Mouse (Mus musculus) mouse trophoblast stem cell (cell line): ENCODE data around the gene Mtif3.

Experiments
- in situ Hi-C, 2 experiments: fragments of 300-500 bp; cut with MseI, MboI; formaldehyde crosslinking; loops; 2 replicates in 1 of 2; 3 replicates in 1 of 2; pipeline ENCODE4 v1.15.1; 2025

Gene Mtif3

DNA sequence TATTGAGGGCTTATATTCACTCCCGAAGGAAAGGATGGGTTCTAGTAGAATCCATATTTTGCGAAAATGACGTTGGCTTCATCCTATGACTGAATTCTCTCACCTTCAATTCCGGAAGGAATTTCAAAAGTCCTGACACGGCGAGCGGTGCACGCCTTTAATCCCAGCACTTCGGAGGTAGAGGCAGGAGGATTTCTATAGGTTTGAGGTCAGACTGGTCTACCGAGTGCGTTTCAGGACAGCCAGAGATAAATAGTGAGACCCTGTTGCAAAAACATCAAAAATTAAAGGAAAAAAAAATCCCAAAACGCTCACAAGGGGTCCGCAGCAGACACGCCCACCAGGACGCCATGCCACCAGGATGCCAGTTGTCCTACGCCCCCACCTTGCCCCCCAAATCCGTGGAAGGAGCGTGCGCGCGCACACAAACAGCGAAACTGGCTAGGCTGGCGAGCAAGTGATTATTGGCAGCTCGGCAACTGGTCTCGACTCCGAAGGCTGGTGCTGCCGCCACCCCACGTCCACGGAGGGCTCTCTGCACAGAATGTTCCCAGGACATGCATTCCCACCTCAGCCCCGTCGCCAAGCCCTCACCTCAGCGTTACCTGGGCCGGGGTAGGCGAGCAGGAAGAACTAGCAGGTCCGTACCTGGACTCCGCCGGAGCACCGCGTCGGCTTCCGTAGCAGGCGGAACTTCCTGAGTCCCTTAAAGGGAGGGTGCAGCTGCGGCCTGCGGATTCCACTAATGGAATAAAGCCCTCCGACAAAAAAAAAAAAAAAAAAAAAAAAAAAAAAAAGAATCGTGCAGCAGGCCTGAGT is at the start of gene Mtif3:
Mtif3 (minus strand) TSS at position 683 of the 819 bp plus-strand sequence.
- in situ Hi-C loops, result no loop called here

DNA sequence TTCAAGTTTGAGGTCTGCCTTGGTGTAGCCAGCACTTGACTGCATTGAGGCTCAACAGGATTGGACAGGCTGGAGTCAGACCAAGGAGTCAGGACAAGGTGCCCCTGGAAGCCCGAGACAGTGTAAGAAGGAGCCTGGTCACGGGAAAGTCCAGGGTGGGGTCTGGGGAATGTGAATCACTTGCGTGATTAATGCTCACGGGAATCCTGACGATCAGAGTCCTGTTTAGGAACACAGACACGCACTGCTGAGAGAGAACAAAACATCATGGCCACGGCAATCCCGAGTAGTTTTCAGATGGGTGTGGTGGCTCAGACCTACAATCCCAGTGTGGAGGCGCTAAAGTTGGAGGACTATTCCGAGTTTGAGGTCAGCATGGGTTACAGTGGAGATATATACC is 47.7 kb upstream of the Mtif3 start:
- in situ Hi-C loops, result no loop called here

DNA sequence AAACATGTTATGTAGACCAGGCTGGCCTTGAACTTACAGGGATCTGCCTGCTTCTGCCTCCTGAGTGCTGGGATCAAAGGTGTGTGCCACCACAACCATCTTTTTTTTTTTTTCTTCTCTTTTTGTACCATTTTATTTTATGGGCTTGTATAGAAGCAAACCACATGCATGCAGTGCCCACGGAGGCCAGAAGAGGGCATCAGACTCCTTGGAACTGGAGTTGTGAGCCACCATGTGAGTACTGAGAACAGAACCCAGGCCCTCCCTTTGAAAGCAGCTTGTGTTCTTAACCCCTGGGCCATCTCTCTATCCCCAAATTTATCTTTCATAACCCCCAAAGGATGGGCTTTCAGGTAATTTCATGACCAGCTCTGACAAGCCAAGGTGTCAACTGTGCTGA is 39.7 kb upstream of the Mtif3 start:
- in situ Hi-C loops, result no loop called here

DNA sequence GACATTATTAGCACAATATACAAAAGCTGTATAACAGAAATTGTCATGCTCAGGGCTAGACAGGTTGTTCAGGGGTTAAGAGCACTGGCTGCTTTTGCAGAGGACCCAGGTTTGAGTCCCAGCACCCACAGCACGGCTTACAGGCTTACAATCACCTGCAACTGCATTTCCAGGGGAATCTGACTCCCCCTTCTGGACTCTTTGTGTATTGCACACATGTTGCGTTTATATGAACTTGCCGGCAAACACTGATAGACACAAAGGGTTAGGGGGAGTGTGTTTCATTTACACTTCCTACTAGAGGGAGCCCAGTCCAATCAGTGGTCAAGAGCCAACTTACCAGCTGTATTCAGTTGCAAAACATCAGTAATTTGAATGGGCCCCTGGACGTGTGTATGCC is 37.7 kb upstream of the Mtif3 start:
- in situ Hi-C loops, result no loop called here

DNA sequence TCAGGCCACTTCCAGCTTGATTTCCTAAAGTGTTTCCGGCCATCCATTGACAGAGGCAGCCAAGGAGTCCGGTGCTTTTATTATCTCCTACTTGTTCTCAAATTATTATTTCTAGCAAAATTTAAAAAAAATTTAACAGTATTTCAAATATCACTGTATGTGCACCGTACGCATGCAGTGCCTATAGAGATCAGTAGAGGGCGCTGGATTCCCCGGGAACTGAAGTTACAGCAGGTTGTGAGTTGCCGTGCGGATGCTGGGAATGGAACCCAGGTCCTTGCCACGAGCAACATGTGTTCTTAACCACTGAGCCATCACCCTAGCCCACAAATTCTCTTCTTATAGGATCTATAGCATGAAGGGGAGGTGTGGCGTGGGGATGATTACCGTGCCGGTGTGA is 35.2 kb upstream of the Mtif3 start:
- in situ Hi-C loops, result no loop called here

DNA sequence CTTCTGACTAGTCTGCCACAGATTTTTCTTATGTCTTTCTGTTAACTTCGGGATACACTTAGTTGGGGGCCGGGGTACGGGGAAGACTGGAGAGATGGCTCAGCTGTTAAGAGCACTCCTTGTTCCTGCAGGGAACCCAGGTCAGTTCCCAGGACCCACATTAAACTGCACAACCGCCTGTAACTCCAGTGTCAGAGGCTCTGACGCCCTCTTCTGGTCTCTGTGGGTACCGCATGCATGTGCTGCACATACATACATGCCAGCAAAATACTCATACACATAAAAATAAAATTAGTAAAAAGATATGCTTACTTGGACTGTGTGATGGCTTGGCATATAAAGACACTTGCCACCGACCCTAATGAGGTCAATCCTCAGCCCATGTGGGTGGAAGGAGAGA is 33.2 kb upstream of the Mtif3 start:
- in situ Hi-C loops, result no loop called here

DNA sequence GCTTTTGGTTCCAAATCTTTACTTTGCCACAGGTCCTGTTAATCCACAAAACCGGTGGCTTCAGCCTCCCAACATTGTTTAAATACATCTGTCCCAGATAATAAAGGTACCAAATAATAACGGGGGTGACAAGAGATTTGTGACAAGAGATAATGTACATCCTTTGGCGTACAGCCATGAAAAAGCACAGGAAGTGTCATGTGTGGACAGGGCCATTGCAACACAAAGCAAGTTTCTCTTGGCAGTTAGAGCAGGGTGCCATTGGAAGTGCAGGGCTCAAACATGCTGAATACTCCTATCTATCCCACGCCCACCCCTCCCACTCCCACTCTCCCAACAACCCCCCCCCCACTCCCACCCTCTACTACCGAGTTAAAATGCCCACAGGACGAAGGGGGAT is 31.4 kb upstream of the Mtif3 start:
- in situ Hi-C loops, result no loop called here

DNA sequence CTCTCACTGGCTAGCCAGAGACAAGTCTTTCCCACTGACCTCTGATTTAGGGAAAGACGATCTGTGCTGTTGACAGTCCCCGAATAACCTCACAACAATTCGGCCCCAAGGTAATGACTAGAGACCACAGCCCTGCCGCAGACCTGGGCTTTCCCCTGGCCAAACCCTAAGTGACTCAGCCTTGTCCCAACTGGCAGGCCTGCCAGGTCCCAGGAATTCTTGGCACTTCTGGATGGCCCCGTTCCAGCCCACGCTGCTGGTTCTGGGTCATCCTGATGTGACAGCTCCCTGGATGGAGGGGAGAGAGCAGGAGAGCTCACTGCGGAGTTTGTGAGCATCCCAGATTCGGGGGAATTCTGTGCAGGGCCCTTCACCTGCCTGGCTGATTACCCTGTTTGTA is 29.9 kb upstream of the Mtif3 start:
- in situ Hi-C loops, result no loop called here

DNA sequence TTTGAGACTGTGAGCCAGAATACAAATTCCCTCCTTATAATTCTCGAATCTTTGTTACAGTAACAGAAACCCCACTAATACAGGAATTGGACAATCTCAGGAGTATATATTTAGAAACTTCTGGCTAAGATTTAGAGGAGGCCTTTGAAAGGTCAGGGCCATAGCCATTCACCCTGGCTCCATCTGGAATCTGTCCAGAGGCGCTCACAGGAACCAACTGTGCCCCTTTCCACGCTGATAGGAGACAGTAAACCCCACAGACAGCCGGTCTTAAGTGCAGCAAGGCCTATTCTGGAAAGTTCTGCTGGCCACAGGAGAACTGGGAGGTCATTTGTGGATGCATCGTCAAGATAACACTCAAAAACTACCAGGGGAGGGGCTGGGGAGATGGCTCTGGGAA is 25.5 kb upstream of the Mtif3 start:
- in situ Hi-C loops, result no loop called here

DNA sequence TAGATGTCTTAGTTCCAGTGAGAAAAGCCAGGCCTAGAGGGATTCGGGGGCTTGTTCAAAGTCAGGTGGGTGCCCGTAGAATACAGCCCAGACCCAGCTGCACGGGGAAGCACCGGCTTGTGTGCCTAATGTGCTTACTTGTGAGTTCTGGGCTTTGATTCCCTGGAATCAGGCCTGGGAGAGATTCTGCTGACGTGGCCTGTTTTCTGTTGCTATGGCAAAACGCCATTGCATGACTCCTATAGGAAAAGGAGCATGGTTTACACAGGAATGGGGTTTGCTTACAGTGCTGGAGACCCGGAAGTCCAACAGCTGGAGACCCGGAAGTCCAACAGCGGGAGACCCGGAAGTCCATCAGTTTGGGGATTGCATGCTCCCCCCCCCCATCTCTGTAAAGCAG is 24.0 kb upstream of the Mtif3 start:
- in situ Hi-C loops, result no loop called here

DNA sequence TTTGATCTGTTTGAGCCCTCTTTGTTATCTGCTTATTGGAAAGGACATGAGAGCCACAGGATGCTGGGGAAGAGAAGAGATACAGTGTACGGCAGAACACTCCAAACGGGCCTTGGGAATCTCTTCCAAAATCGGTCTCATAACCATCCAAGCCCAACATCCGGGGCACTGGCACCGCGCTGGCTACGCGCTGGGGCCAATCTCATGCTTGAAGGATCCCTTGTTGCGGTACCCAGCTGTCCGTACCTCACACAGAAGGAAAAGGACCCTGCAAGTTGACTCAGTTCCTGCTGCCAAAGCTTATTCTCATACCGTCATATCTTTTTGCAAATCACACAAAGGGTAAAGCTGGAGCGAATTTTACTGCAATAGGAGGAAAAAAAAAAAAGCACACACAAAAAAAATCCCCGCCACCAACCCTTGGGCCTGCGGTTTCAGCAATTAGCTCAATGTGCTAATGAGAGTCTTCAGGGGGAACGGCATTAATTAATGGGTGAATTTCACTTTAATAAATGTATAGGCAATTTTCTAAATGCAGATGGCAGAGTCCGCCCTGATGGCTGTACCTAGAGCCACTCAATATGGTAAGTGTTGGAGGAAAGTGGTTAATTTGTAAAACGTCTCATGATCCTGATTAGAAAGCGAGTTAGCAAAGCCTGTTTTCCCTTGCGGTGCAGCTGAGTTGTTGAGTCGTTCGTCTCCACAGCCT is 22.3 kb upstream of the Mtif3 start:
- in situ Hi-C loops, result no loop called here

DNA sequence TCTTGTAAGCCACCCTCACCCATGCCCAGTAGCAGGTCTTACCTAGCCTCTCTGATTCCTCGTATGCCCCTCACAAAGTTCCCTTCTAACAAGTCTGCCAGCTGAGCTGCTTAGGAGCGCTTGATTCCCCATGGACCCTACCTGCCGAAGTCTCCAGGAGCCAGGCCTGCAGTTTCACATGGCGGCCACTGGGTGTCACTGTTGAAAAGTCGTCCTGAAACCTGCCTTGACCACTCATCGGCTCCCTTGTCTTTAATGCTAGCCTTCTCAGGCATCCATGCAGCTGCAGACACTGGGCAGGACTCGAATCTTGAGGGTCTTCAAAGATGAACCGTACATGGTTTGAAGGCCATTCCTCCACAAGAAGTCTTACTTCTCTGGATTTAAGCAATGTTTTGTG is 19.6 kb upstream of the Mtif3 start:
- in situ Hi-C loops, result no loop called here

DNA sequence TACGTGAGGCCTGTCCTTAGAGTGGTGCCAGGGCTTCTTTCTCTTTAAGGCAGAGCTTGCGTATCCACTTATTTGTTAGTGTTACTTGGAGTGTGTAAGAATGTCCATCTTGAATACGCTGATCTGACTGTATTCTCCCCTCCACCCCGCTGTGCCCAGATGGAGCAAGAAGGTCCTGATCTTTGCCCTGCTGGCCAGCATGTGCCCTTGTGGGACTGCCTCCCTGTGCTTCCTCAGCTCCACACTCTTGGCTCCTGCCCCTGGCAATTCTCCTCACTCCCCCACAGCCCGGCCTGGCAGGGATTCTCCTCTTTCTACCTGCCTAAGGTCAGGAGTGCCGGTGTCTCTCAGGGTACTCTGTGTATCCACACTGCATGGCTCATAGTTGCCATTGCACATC is 17.8 kb upstream of the Mtif3 start:
- in situ Hi-C loops, result no loop called here

DNA sequence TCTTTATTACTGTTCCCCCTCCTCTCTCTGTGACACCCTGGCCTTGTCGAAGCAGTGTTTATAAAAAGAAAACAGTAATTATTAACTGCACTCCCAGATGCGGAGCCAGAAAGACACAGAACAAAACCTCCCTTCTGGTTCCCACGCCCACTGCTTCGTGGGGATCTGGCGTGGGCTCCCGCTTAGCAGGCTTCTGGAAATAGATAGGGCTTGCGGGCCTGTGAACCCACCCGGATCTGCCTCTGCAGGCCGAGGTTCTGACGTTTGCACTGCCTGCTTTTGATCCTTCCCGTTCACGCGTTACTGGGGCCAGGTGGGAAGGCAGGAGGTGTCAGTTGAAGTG is 11.2 kb upstream of the Mtif3 start:
- in situ Hi-C loops, result no loop called here

DNA sequence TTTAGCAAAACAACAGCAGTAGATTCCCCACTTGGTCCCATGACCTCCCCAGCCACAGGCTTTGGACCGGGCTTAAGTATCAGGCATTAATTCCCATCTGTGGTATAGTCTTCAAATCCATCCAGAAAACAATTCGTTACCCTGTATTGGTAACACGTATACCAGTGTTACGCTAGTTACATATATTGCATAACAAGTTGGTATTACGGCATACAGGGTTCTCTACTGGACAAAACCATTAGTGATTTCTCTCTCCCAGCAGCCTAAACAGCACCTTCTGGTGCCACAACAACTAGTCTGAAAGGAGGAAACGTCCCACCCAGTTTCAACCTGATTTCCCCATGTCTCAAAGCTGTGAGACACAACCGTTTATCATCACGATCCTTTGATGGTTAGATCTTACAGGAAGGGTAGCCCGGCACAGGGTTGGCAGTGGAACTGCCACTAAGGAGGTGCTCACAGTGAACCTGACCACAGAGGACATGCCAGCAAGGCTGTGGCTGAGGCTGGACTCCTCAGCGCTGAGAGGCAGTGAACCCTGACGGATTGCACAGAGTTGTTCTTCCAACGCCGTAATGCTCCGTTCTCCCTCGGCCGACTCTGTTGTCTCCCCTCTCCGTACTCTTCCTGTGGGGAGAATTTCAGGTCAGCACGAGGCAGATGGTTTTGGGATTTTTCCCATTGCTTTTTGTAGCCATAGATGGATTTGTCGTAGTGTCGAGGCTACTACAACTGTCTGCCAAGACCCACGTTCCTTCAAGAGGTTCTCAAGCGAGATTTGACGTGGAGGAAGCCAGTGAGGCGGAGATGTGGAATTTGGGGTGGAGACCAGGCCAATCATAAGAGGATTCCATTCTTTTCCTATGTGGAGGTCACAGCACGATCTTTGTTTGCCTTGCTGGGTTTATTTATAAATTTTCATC is 10.5 kb upstream of the Mtif3 start:
- in situ Hi-C loops, result no loop called here

DNA sequence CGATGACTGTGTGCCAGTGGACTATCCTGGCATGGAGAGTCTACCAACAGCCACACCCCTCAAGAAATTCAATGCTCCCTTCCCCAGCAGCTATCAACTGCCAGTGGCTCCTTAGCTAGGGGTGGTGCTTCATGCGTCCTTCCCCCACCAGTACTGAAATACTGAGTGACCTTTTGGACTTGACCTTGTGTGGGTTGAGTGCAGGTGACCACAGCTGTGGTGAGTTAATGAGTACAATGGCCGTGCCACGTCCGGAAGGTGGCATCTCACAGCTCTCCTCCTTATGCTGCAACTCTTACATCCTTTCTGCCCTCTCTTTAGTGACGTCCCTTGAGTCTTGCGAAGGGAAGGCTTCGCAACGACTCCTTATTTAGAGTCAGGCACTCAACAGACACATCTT is 9.8 kb upstream of the Mtif3 start:
- in situ Hi-C loops, result no loop called here

DNA sequence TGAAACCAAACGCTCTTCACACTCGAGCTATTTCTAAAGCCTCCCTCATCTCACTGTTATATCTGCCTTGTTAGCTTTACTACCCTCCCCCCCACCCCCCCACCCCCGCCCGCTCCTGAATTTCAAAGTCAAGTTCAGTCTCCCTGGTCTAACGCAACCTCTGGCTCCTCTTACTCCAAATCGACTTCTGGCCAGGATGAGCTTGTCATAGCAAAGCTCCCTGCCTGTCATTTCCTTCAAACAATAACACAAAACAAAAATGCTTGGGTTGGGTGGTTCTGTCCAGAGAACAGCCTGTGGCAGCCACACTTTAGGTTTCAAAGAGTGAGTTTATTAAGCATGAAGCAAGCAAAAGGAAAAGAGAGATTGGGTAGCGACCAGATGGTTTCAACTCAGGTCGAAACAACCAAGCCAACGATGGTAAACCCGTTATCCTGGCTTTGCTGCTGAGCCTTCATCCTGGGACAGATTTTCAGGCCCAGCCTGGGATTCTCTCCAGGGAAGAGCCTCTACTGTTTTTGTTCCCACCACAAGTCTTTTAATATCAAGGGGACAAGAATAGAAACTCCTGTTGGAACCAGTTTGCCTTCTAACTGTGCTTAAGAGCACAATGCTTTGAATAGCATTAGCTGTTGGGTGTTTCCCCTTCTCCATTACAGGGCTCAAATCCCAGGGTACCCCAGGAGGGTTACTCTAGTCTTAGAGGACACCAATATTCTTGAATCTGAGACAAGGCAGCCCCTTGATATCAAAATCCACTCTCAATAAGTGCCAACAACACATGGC is 8.4 kb upstream of the Mtif3 start:
- in situ Hi-C loops, result no loop called here

DNA sequence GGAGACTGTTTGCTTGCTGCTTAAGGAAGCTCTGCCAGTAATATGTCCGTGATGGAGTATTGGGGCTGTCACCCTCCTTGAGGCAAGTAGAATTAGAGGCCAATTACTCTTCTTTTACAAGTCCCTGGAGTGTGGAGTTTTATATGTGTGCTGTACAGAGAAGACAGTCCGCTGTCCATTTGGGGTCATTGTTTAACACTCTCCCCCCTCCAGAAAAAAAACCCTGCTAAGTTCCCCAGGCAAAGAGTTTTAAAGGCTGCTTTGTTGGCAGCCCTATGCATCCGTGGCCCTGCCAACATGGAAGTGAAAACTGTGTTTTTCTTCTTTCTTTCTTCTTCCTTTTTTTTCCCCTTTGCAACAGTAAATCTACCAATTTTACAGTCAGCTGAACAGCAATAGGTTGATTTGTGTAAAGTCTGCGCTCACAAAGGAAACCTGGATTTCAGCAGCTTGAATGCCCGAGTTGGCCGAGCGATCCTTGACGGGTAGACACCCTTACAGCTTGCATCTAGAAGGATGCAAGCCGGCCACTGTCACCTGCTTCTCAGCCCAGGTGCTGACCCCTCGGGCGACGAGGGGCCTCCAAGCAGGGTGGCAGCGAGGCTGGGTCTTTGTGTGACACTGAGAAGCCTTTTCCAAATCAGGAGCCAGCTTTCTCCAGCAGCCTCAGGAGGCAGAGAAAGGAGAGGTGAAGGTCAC is 5.2 kb upstream of the Mtif3 start:
- in situ Hi-C loops, result no loop called here

DNA sequence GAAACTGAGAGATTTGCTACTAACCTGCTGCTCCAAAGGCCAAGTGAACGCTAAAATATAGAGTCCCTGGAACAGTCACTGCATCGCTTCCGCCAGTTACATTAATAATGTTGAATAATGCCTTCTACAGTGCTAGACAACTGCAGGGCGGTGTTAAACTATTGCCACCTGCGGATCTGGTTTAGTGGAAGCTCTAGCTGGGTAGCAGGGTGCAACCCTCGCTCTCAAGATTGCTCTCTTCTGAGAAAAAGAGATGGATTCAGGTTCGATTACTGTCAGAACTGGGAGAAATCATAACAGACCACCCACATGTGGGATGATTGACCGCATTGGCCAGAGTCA is 308 bp upstream of the Mtif3 start:
- in situ Hi-C loops, result no loop called here

DNA sequence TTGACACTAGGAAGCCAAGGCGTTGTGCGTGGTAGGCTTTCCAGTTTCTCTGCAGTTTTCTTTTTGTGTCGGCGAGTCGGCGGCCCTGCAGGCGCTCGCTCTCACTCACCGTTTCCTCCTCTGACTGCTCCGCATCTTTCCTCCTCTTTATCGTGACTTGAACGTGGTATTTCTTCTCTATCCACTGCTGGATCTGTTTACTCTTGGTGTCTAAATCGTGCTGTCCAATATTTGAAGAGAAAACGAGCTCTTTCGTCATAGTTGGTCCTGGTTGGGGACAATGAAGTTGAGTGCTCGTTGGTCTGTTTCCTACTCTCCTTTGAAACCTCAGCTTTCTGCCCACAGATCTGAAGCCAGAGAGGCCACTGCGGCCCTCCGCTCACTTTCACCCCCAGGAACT is 6.9 kb downstream of the Mtif3 start:
- in situ Hi-C loops, result no loop called here

DNA sequence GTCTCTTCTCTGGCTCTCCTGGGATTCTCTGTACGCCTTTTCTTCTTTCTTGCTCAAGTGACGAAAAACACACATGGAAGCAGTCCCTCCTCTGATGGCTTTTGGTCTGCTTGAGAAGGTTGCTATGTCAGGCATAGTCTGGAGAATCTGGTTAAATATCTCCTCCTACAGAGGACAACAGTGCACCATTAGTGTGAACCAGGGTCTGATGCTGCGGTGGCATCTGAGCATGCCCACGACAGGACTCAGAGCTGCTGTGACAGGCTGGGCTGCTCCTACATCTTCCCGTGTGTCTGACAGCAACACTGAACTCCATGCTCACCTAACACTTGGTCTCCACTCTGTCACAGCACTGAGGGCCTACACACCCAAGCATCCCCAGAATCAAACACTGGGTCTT is 7.9 kb downstream of the Mtif3 start:
- in situ Hi-C loops, result no loop called here
